Comparison of ENCODE assay signal across 16 mouse cellular contexts in the genomic region with DNA sequence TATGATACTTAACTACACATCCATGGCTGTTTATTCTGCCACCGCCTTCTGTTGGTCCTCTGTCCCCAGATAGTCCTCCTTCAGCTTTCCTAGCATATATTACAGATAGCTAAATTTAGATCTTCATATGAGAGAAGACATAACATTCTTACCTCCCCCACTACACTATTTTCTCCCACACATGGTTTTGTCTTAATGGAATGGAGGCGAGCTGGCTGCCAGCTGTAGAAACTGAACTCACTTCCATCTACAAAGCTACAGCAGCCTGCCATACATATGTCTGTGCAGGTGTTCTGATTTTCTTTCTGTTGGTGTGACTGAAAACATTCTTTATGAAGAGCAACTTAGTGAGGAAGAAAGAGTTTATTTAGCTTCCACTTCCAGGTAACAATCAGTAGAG.
DNase-seq lines count a peak whose midpoint lies in the region; ATAC-seq and TF ChIP-seq lines count a peak whose summit lies in the region.
"Had no signal": no experiment of that assay in that cellular context is flagged by ENCODE, and none has a peak within 500 bp of the region (broad histone marks: within the 10 kb centered on the region; RNA-seq: fewer than 3 reads in every experiment).

No protein-coding gene starts in this region.

- H3K9ac ChIP-seq in forebrain, postnatal 0 days = no peak overlapping the region
- no peak overlapping the region for H3K9ac ChIP-seq in forebrain, embryonic 13.5 days
- H3K9ac ChIP-seq: embryonic facial prominence, embryonic 13.5 days had no signal

- WGBS in forebrain, postnatal 0 days = 86% methylated on average over 2 of the region's 2 CpGs
- WGBS in forebrain, embryonic 13.5 days = 95% methylated on average over 2 of the region's 2 CpGs

- no peak overlapping the region for H3K4me2 ChIP-seq in forebrain, postnatal 0 days (ENCODE audit: low read depth)
- H3K4me2 ChIP-seq in forebrain, embryonic 13.5 days = no peak overlapping the region
- H3K4me2 ChIP-seq: embryonic facial prominence, embryonic 13.5 days had no signal

- peak; percentile 15 for DNase-seq in forebrain, postnatal 0 days
- peak; percentile 64 for DNase-seq in brain, adult 2 months (ENCODE audit: low read depth, low spot score)
- peak; percentile 54 for DNase-seq in telencephalon, adult 2 months (ENCODE audit: low read depth, low spot score)
- no peak for DNase-seq in layer of hippocampus, adult 11-12 months (ENCODE audit: low spot score)
- DNase-seq: adrenal gland, adult 2 months; adrenal gland, postnatal 10 days; adrenal gland, postnatal 25 days; cerebellum, adult 11-12 months; cerebellum, adult 2 months; cerebellum, adult 9-10 months; cerebellum, postnatal 10 days; cerebellum, postnatal 25 days had no signal

- no peaks in the 10 kb centered on the region for H3K36me3 ChIP-seq in forebrain, postnatal 0 days (ENCODE audit: insufficient read depth)
- H3K36me3 ChIP-seq in forebrain, embryonic 13.5 days (ENCODE audit: poor library complexity, severe bottlenecking) = peaks cover 34% of the 10 kb centered on the region

- H3K27ac ChIP-seq in forebrain, postnatal 0 days (ENCODE audit: low read depth, low read length) = no peak overlapping the region
- H3K27ac ChIP-seq in forebrain, embryonic 13.5 days = no peak overlapping the region

- H3K4me3 ChIP-seq in forebrain, postnatal 0 days (ENCODE audit: low read depth, low read length) = no peak overlapping the region
- no peak overlapping the region for H3K4me3 ChIP-seq in forebrain, embryonic 13.5 days
- H3K4me3 ChIP-seq: embryonic facial prominence, embryonic 13.5 days had no signal

- no peak for TF ChIP-seq CTCF in forebrain, postnatal 0 days (IDR thresholded peaks at IDR 0.05; ENCODE audit: low read depth)

- H3K4me1 ChIP-seq in forebrain, postnatal 0 days (ENCODE audit: insufficient read depth) = no peaks in the 10 kb centered on the region
- H3K4me1 ChIP-seq in forebrain, embryonic 13.5 days = no peaks in the 10 kb centered on the region

- ATAC-seq in forebrain, postnatal 0 days = no peak
- ATAC-seq in forebrain, embryonic 13.5 days = no peak
- ATAC-seq: forebrain, embryonic 14.5 days; forebrain, embryonic 16.5 days had no signal

- H3K9me3 ChIP-seq in forebrain, postnatal 0 days (ENCODE audit: low read length) = no peaks in the 10 kb centered on the region
- H3K9me3 ChIP-seq in forebrain, embryonic 13.5 days (replicated peaks) = no peaks in the 10 kb centered on the region
- H3K9me3 ChIP-seq: embryonic facial prominence, embryonic 13.5 days had no signal

- no peaks in the 10 kb centered on the region for H3K27me3 ChIP-seq in forebrain, postnatal 0 days (ENCODE audit: insufficient read depth, low read length)
- H3K27me3 ChIP-seq in forebrain, embryonic 13.5 days = no peaks in the 10 kb centered on the region
- H3K27me3 ChIP-seq: embryonic facial prominence, embryonic 13.5 days had no signal
